Mouse (Mus musculus) B cell, adult 62 days (primary cell): ENCODE data around the gene Cryba4. TPM values are rescaled to one million over a fixed set of nuclear protein-coding genes. Genes with fewer than 3 reads are reported as not detected.

Experiments
- total RNA-seq: library from RNA; stranded (reverse); gene quantifications from 4 replicates; pipeline ENCODE4 v1.2.4, GENCODE M21; 2023

Gene Cryba4
- total RNA-seq, result not detected in 4 replicates

DNA sequence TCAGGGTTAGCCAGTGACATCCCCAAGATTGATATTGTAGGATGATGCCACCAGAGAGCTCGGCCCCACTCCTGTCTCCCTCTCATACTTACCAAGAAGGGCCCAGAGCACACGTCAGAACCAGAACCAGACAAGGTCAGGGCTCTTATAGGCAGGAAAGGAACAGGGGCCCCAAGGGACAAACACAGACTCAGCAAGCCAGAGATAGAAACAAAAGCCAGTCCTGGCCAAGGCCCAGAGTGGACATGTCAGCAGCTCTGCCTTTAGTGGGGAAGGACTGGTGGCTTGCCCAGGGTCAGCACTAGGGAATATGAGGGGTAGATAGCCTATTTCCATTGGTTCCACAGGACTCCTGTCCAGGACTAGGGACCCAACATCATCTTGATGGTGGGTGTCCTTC lies at the start of gene Cryba4:
TSS of gene Cryba4 (minus strand) at position 119 of the 400 bp plus-strand sequence.

DNA sequence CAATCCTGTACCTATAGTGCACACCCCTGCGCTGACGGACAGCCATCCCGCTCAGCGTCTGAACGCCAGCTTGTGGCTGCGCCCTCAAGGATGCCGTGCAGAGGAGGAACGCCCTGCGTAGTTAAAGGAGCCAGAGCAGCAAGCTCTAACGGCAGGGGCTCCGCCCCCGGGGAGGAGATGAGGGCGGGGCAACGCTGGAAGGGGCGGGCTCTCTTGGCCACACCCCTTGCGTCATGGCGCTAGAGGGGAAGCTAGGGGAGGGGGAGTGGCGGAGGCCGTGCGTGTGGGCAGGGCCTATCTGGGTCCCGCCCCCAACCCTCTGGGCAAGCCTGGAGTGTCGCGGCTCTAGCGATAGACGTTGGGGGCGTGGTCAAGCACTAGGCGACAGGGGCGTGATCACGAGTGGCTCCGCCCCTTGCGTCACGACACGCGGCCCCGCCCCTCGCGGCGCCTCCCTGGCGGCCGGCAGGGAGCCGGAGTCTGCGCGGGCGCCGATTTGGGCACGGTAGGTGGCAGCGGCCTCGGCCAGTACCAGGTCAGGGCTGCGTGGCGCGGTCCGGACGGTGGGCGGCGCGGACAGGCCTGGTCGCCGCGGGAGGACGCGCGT lies 24.1 kb upstream of the Cryba4 start, which contains the start of gene Tpst2:
TSS of gene Tpst2 (plus strand) at position 425 of the 607 bp plus-strand sequence.

DNA sequence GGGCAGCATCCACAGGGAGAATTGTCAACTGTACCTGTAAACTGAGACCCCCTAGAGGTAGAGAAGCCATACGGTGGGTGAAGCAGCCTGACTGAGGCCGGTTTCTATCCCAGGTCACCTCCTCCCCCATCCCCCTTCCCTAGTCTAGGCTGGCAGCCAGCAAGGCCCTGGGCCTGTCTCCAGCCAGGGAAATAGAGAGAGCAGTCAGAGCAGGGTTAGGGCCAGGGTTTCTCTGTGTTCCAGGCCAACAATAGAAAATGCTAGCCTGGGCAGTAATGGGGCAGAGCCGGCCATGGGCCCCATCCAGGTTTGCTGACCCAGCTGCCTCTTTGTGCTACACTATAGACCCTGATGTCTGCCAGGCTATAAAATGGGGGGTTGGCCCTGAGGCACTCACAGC lies 3.1 kb upstream of the Cryba4 start, which contains the start of gene Crybb1:
TSS of gene Crybb1 (plus strand) at position 390 of the 400 bp plus-strand sequence.

Other genes starting within 250 kb of the Cryba4 start
- gene Crybb1, start 3.3 kb upstream of the Cryba4 start, total RNA-seq, result not detected in 4 replicates
- gene Tpst2, start 24.2 kb upstream of the Cryba4 start, total RNA-seq, result 94.1 to 121 TPM (median 98.9 TPM) in 4 replicates
- gene Tfip11, start 73.8 kb upstream of the Cryba4 start, total RNA-seq, result 120 to 130 TPM (median 124 TPM) in 4 replicates
- 53.7 to 67.4 TPM (median 61.8 TPM) in 4 replicates for gene Srrd, start 90.5 kb upstream of the Cryba4 start, total RNA-seq
- 25.6 to 33.8 TPM (median 32.5 TPM) in 4 replicates for gene Hps4, start 90.6 kb upstream of the Cryba4 start, total RNA-seq
- gene Gm6583, start 103.5 kb upstream of the Cryba4 start, total RNA-seq, result not detected in 4 replicates
- not detected in 4 replicates for gene Asphd2, start 142.3 kb upstream of the Cryba4 start, total RNA-seq
- not detected in 4 replicates for gene Gm6588, start 196.9 kb upstream of the Cryba4 start, total RNA-seq